Mouse (Mus musculus) CD4-positive, CD25-positive, alpha-beta regulatory T cell, adult 4 months (primary cell): ENCODE results near the gene Dusp19. TPM values are rescaled to one million over a fixed set of nuclear protein-coding genes. Genes with fewer than 3 reads are reported as not detected.

Experiments used
- ATAC-seq: one replicate; pipeline ENCODE4 v1.8.0; 2017
- polyA plus RNA-seq, 2 experiments: library from polyadenylated mRNA; unstranded; fragments of 100-300 nt; shearing (Covaris generic); gene quantifications; one replicate each; pipeline ENCODE4 v1.2.1; 2017

Dusp19 gene
- 10 to 100 TPM; 16.5 to 18.9 TPM for polyA plus RNA-seq

GRCm38 (mm10) chr2:80616854-80617737, at the start of gene Dusp19, which contains the start of gene Nup35:
Gene Dusp19 (plus strand): TSS chr2:80617045.
Gene Nup35 (plus strand): TSS chr2:80617236.
- ATAC-seq, result peak; percentile 99

- ATAC-seq, result no peak
These were observed 49.4 kb upstream of the Dusp19 start for GRCm38 (mm10) chr2:80567411-80567810.

- ATAC-seq, result no peak
These were observed 46.2 kb upstream of the Dusp19 start for GRCm38 (mm10) chr2:80570656-80571055.

- no peak for ATAC-seq
These were observed 39.6 kb upstream of the Dusp19 start for GRCm38 (mm10) chr2:80577286-80577685.

- ATAC-seq, result peak; percentile 35
These were observed 37.5 kb upstream of the Dusp19 start for GRCm38 (mm10) chr2:80579253-80579891.

- ATAC-seq, result peak; percentile 24
These were observed 36.4 kb upstream of the Dusp19 start for GRCm38 (mm10) chr2:80580311-80580961.

GRCm38 (mm10) chr2:80581043-80581711, 35.7 kb upstream of the Dusp19 start, which contains the start of gene Nckap1:
Gene Nckap1 (minus strand): TSS chr2:80581380.
- peak; percentile 79 for ATAC-seq

- ATAC-seq, result no peak
These were observed 34.5 kb upstream of the Dusp19 start for GRCm38 (mm10) chr2:80582356-80582755.

GRCm38 (mm10) chr2:80594215-80594918, 22.5 kb upstream of the Dusp19 start:
- ATAC-seq, result no peak

- ATAC-seq, result no peak
These were observed 19.9 kb upstream of the Dusp19 start for GRCm38 (mm10) chr2:80596960-80597359.

GRCm38 (mm10) chr2:80599850-80600249, 17.0 kb upstream of the Dusp19 start:
- ATAC-seq, result no peak

GRCm38 (mm10) chr2:80600611-80601010, 16.2 kb upstream of the Dusp19 start:
- no peak for ATAC-seq

GRCm38 (mm10) chr2:80602756-80603155, 14.1 kb upstream of the Dusp19 start:
- ATAC-seq, result no peak

- no peak for ATAC-seq
These were observed 12.9 kb upstream of the Dusp19 start for GRCm38 (mm10) chr2:80603771-80604426.

GRCm38 (mm10) chr2:80612286-80612685, 4.6 kb upstream of the Dusp19 start:
- ATAC-seq, result no peak

GRCm38 (mm10) chr2:80612796-80613195, 4.0 kb upstream of the Dusp19 start:
- ATAC-seq, result no peak

GRCm38 (mm10) chr2:80618991-80619390, 2.1 kb downstream of the Dusp19 start:
- ATAC-seq, result no peak

- ATAC-seq, result no peak
These were observed 5.1 kb downstream of the Dusp19 start for GRCm38 (mm10) chr2:80621921-80622320.

GRCm38 (mm10) chr2:80624523-80624922, 7.7 kb downstream of the Dusp19 start:
- no peak for ATAC-seq

- ATAC-seq, result no peak
These were observed 15.6 kb downstream of the Dusp19 start for GRCm38 (mm10) chr2:80632336-80633026.
